Mouse (Mus musculus) forebrain, embryonic 12.5 days (tissue): ENCODE results near the gene Ttll10. TPM values are rescaled to one million over a fixed set of nuclear protein-coding genes. Genes with fewer than 3 reads are reported as not detected.

ENCODE experiments used
- ATAC-seq: fragments of 200-750 bp; cut with Nextera tagmentation; 2 replicates; pipeline ENCODE4 v1.8.0; 2017; ENCODE audit warnings: moderate TSS enrichment; ENCODE audit not compliant: low FRiP score
- H3K27ac ChIP-seq: fragments of 300-500 bp; sonication (generic); 2 replicates; pipeline ENCODE4 v1.5.1; 2016; ENCODE audit warnings: mild to moderate bottlenecking
- H3K27me3 ChIP-seq: fragments of 300-500 bp; sonication (generic); 2 replicates; pipeline ENCODE4 v1.6.1; 2016; ENCODE audit warnings: mild to moderate bottlenecking
- H3K36me3 ChIP-seq: fragments of 300-500 bp; sonication (generic); replicated peaks from 2 replicates; pipeline ENCODE4 v1.6.1; 2016; ENCODE audit warnings: mild to moderate bottlenecking
- H3K4me1 ChIP-seq: fragments of 300-500 bp; sonication (generic); 2 replicates; pipeline ENCODE4 v1.6.1; 2016
- H3K4me2 ChIP-seq: fragments of 300-500 bp; sonication (generic); 2 replicates; pipeline ENCODE4 v1.6.1; 2016; ENCODE audit warnings: mild to moderate bottlenecking, moderate library complexity
- H3K4me3 ChIP-seq: fragments of 300-500 bp; sonication (generic); replicated peaks from 2 replicates; pipeline ENCODE4 v1.5.1; 2016; ENCODE audit warnings: mild to moderate bottlenecking
- H3K9ac ChIP-seq: fragments of 300-500 bp; sonication (generic); 2 replicates; pipeline ENCODE4 v1.6.1; 2016; ENCODE audit warnings: mild to moderate bottlenecking
- H3K9me3 ChIP-seq: fragments of 300-500 bp; sonication (generic); 2 replicates; pipeline ENCODE4 v1.6.1; 2016
- WGBS: fragments of 180-500 bp; shearing (Covaris S2); methylation state at CpG from one replicate; pipeline ENCODE4 v1.1.7; 2016; 5-methylcytosine and 5-hydroxymethylcytosine counted together
- polyA plus RNA-seq: library from polyadenylated mRNA; unstranded; fragments of >200 nt; fragmentation: Nextera tagmentation; extraction: Ambion mirVana; gene quantifications from 2 replicates; pipeline ENCODE4 v1.2.1, GENCODE M21; 2016

Gene Ttll10
- polyA plus RNA-seq, result 0.22 and 0.37 TPM in 2 replicates

GRCm38 (mm10) chr4:156059261-156059660 is at the start of gene Ttll10:
Ttll10 (minus strand) TSS chr4:156059414.
- no peak for ATAC-seq
- no peak within 1 kb of the TSS for H3K9ac ChIP-seq
- H3K4me3 ChIP-seq, result no peak within 1 kb of the TSS; the same call in 1 of the 2 replicates
- no peak within 1 kb of the TSS for H3K27ac ChIP-seq
- no peak within 1 kb of the TSS for H3K4me2 ChIP-seq
- H3K27me3 ChIP-seq, result peaks cover 6% of the 10 kb centered on the region; the same call in 1 of the 2 replicates
- H3K9me3 ChIP-seq, result no peaks in the 10 kb centered on the region
- WGBS, result 44% methylated on average over 5 of the region's 5 CpGs
- peaks cover 8% of the 10 kb centered on the region for H3K4me1 ChIP-seq
- no peaks in the 10 kb centered on the region for H3K36me3 ChIP-seq

- no peaks in the 10 kb centered on the region for H3K4me1 ChIP-seq
- H3K9ac ChIP-seq, result no peak overlapping the region
- no peak overlapping the region for H3K4me2 ChIP-seq
- ATAC-seq, result no peak
- H3K9me3 ChIP-seq, result no peaks in the 10 kb centered on the region
- H3K27me3 ChIP-seq, result no peaks in the 10 kb centered on the region
- H3K36me3 ChIP-seq, result no peaks in the 10 kb centered on the region
- no peak overlapping the region for H3K27ac ChIP-seq
- no peak overlapping the region for H3K4me3 ChIP-seq
- 91% methylated on average over 4 of the region's 4 CpGs for WGBS
Observed at GRCm38 (mm10) chr4:156103342-156103741, 44.1 kb upstream of the Ttll10 start.

- no peaks in the 10 kb centered on the region; the same call in 1 of the 2 replicates for H3K27me3 ChIP-seq
- H3K4me3 ChIP-seq, result no peak overlapping the region
- H3K27ac ChIP-seq, result no peak overlapping the region
- no peak for ATAC-seq
- no peaks in the 10 kb centered on the region for H3K9me3 ChIP-seq
- H3K36me3 ChIP-seq, result no peaks in the 10 kb centered on the region
- WGBS, result 46% methylated on average over 3 of the region's 3 CpGs
- H3K9ac ChIP-seq, result no peak overlapping the region
- no peaks in the 10 kb centered on the region; the same call in 1 of the 2 replicates for H3K4me1 ChIP-seq
- no peak overlapping the region for H3K4me2 ChIP-seq
Observed at GRCm38 (mm10) chr4:156101481-156101903, 42.3 kb upstream of the Ttll10 start.

- Histone ChIP-seq H3K27ac (no peak overlapping the region), H3K36me3 (no peaks in the 10 kb centered on the region), H3K4me2 (no peak overlapping the region), H3K4me1 (no peaks in the 10 kb centered on the region; the same call in 1 of the 2 replicates), H3K9ac (no peak overlapping the region), H3K27me3 (no peaks in the 10 kb centered on the region; the same call in 1 of the 2 replicates), H3K4me3 (no peak overlapping the region), H3K9me3 (no peaks in the 10 kb centered on the region)
- no peak for ATAC-seq
- WGBS, result 92% methylated on average over 5 of the region's 5 CpGs
Observed at GRCm38 (mm10) chr4:156100501-156100900, 41.3 kb upstream of the Ttll10 start.

- 82% methylated on average over 6 of the region's 6 CpGs for WGBS
- ATAC-seq, result no peak
- H3K36me3 ChIP-seq, result no peaks in the 10 kb centered on the region
Observed at GRCm38 (mm10) chr4:156099427-156099826, 40.2 kb upstream of the Ttll10 start.

DNA sequence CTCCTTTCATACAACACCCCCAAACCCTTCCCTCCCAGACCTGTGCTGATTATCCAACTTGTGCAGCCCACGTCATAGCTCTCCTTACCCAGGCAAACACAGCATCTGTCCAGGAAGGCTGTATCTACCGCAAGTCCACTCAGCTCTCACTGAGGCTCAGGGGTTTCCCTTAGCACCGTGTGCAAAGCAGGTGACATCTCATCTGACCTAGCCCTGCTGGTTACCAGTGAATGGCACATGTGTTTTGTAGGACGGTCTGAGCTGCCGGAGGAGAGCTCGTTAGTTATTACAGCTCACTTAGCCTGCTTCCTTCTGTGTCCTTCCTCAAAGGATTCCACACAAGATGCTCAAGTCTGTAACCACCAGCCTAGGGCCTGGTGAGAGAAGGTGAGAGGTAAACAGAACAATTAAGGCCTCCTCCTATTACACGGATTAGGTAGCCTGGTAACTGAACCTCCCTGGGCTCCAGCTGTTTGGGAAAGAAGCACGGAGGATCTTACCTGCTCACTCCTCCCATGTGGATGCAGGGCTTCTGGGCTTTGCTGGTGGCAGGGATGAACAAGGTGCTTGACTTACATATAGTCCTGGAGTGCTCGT is 38.7 kb upstream of the Ttll10 start:
- 51% methylated on average over 9 of the region's 9 CpGs for WGBS
- H3K9me3 ChIP-seq, result no peaks in the 10 kb centered on the region
- H3K4me1 ChIP-seq, result no peaks in the 10 kb centered on the region; the same call in 1 of the 2 replicates
- no peak overlapping the region for H3K4me2 ChIP-seq
- no peaks in the 10 kb centered on the region; the same call in 1 of the 2 replicates for H3K27me3 ChIP-seq
- H3K36me3 ChIP-seq, result no peaks in the 10 kb centered on the region
- no peak for ATAC-seq
- no peak overlapping the region for H3K4me3 ChIP-seq
- no peak overlapping the region for H3K9ac ChIP-seq
- H3K27ac ChIP-seq, result no peak overlapping the region

More at GRCm38 (mm10) chr4:156099427-156099826, 40.2 kb upstream of the Ttll10 start:
- Histone ChIP-seq H3K4me3 (no peak overlapping the region), H3K4me1 (no peaks in the 10 kb centered on the region; the same call in 1 of the 2 replicates), H3K9me3 (no peaks in the 10 kb centered on the region), H3K9ac (no peak overlapping the region), H3K27me3 (no peaks in the 10 kb centered on the region; the same call in 1 of the 2 replicates), H3K4me2 (no peak overlapping the region), H3K27ac (no peak overlapping the region)

DNA sequence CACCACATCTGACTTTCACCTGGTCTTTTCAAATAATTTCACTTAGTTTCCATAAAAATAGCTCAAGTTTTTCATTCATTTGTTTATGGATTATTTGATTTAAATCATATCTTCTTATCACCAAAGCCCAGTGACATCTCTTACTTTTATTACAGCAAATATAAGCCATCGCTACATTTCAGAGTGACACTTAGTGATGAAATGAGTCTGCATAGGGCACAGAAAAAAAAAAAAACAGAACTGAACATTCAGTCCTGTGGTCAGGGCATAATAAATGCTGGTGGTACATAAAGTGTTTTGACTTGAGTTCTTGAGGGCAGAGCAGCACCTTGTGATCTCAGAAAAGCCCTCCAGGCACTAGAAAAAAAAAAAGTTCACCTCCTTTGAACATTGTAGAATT is 37.0 kb upstream of the Ttll10 start:
- Histone ChIP-seq H3K9ac (no peak overlapping the region), H3K27me3 (no peaks in the 10 kb centered on the region; the same call in 1 of the 2 replicates), H3K4me1 (no peaks in the 10 kb centered on the region; the same call in 1 of the 2 replicates), H3K4me3 (no peak overlapping the region), H3K27ac (no peak overlapping the region), H3K36me3 (no peaks in the 10 kb centered on the region), H3K9me3 (no peaks in the 10 kb centered on the region), H3K4me2 (no peak overlapping the region)
- 93% methylated on average over 1 of the region's 1 CpGs for WGBS
- no peak for ATAC-seq

GRCm38 (mm10) chr4:156093758-156094157 is 34.5 kb upstream of the Ttll10 start:
- no peaks in the 10 kb centered on the region; the same call in 1 of the 2 replicates for H3K27me3 ChIP-seq
- H3K9me3 ChIP-seq, result no peaks in the 10 kb centered on the region
- no peak overlapping the region for H3K4me3 ChIP-seq
- no peak overlapping the region for H3K9ac ChIP-seq
- 92% methylated on average over 5 of the region's 5 CpGs for WGBS
- H3K4me2 ChIP-seq, result no peak overlapping the region
- no peak for ATAC-seq
- H3K36me3 ChIP-seq, result no peaks in the 10 kb centered on the region
- H3K4me1 ChIP-seq, result no peaks in the 10 kb centered on the region; the same call in 1 of the 2 replicates
- H3K27ac ChIP-seq, result no peak overlapping the region

DNA sequence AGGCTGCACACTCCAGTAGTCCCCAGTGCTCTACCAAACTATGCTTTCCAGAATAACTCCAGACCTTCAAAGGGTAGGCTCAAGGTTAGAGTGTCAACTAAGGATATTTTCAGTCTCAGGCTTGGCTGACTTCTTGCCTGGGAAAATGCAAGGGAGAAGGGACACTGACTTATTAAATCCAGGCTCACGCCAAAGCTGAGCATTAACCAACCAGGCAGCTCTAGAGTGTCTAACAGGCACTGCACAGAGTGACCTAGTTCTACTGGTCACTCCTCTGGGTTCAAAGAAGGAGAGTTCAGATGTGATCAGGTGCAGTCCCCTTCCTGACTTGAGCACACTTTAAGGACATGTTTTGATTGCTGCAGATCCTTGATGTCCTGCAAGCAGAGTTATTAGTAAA is 33.6 kb upstream of the Ttll10 start:
- Histone ChIP-seq H3K36me3 (no peaks in the 10 kb centered on the region), H3K27ac (no peak overlapping the region)

DNA sequence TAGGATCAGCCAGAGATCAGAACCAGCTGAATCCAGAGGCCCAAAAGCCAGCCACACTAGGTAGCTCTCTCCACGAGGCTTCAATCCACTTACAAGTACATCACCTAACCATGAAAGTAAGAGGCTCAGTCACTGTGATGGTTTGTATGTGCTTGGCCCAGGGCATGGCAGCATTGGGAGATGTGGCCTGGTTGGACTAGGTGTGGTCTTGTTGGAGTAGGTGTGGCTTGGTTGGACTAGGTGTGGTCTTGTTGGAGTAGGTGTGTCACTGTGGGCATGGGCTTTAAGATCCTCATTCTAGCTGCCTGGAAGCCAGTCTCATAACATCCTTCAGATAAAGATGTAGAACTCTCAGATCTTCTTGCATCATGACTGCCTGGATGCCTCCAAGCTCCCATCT is 32.0 kb upstream of the Ttll10 start:
- Histone ChIP-seq H3K36me3 (no peaks in the 10 kb centered on the region), H3K27ac (no peak overlapping the region), H3K4me2 (no peak overlapping the region), H3K4me3 (no peak overlapping the region), H3K4me1 (no peaks in the 10 kb centered on the region), H3K9me3 (no peaks in the 10 kb centered on the region), H3K9ac (no peak overlapping the region), H3K27me3 (no peaks in the 10 kb centered on the region)
- WGBS, result 86% methylated on average over 1 of the region's 1 CpGs
- ATAC-seq, result no peak

More for the DNA sequence above, 33.6 kb upstream of the Ttll10 start:
- no peak overlapping the region for H3K9ac ChIP-seq
- no peaks in the 10 kb centered on the region; the same call in 1 of the 2 replicates for H3K27me3 ChIP-seq
- H3K9me3 ChIP-seq, result no peaks in the 10 kb centered on the region
- ATAC-seq, result no peak
- H3K4me3 ChIP-seq, result no peak overlapping the region
- 72% methylated on average over 1 of the region's 1 CpGs for WGBS
- no peaks in the 10 kb centered on the region; the same call in 1 of the 2 replicates for H3K4me1 ChIP-seq
- no peak overlapping the region for H3K4me2 ChIP-seq

DNA sequence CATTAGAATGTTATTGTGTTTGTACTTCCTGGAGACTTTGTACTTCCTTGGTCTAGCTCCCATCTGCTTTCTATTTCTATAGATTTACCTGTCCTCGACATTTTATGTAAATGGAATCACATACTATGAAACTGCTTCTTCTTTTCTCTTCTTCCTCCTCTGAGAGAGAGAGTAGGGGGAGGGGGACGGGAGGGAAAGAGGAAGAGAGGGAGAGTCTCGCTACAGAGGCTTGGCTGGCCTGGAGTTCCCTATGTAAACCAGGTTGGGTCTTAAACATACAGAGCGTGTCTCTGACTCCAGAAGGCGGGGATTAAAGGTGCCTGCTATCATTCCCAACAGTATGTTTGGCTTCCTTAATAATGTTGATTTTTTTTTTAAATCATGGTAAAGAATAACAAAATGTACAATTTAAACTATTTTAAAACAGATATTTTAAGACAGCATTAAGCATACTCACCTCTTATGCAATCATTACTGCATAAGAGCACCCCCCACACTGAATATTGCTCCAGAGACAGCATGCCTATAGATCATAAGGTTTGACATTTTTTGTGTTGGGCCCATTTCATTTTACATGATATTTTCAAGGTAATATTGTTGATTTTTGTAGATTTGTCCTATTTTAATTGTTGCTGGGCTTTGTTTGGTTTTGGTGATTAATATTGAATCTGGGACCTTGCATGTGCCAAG is 28.3 kb upstream of the Ttll10 start:
- H3K27me3 ChIP-seq, result no peaks in the 10 kb centered on the region
- no peak overlapping the region for H3K4me3 ChIP-seq
- no peak overlapping the region for H3K4me2 ChIP-seq
- H3K27ac ChIP-seq, result no peak overlapping the region
- no peaks in the 10 kb centered on the region for H3K9me3 ChIP-seq
- no peak for ATAC-seq
- H3K36me3 ChIP-seq, result no peaks in the 10 kb centered on the region
- no peaks in the 10 kb centered on the region for H3K4me1 ChIP-seq
- WGBS, result 44% methylated on average over 5 of the region's 5 CpGs
- no peak overlapping the region for H3K9ac ChIP-seq

- Histone ChIP-seq H3K9ac (no peak overlapping the region), H3K27me3 (peaks cover 6% of the 10 kb centered on the region; the same call in 1 of the 2 replicates), H3K36me3 (no peaks in the 10 kb centered on the region), H3K4me1 (no peaks in the 10 kb centered on the region), H3K9me3 (no peaks in the 10 kb centered on the region), H3K4me3 (no peak overlapping the region), H3K4me2 (no peak overlapping the region), H3K27ac (no peak overlapping the region)
- 87% methylated on average over 8 of the region's 8 CpGs for WGBS
- no peak for ATAC-seq
Observed at GRCm38 (mm10) chr4:156085256-156085655, 26.0 kb upstream of the Ttll10 start.
